ENCODE assay signal across 8 mouse cellular contexts in the genomic region with DNA sequence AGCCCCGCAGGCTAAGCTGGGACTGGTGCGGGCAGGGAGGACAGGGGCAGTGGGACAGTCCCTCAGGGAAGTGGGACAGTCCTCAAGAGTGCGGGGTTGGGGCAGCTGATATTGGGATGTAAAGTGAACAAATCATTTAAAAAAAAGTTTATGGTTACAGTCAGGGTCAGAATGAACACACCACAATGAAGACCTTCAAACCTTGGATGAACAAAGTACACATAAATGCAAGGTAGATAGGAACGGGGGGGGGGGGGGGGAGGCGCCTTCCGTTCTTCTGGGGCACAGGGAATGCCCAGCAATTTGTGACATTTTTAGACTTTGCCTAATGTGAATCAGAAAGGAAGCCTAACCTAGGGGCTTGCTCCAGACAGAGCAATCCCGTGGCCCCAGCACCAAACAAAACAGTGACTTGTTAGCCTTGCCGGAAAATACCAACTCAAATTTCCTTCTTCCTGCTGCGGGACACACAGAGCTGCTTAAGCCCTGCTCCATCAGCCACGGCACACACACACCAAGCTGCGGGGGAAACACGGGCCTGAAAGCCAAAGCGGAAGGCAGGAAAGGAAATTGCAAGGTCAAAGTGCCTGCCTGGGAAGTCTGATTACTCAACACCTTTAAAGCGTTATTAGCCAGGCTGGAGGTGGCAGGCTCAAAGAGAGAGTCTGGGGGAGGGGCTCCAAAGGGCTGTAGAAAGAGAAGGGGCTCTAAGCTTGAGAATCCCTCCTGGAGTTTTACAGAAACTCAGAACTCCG.
A peak's percentile ranks its signal among the peaks of the same experiment; 100 is the strongest.
DNase-seq lines count a peak whose midpoint lies in the region; ATAC-seq and TF ChIP-seq lines count a peak whose summit lies in the region.

No protein-coding gene starts in this region.

- peaks cover 60% of the 10 kb centered on the region for H3K4me1 ChIP-seq in forebrain, embryonic 10.5 days
- H3K4me1 ChIP-seq in forebrain, postnatal 0 days (ENCODE audit: insufficient read depth) = 0 out of 2 replicates have a peak, but pooled peaks cover 3% of the 10 kb centered on the region
- H3K4me1 ChIP-seq in lung, embryonic 14.5 days (ENCODE audit: insufficient read depth) = 0 out of 2 replicates have a peak, but pooled peaks cover 18% of the 10 kb centered on the region
- H3K4me1 ChIP-seq in neural tube, embryonic 15.5 days = peaks cover 19% of the 10 kb centered on the region

- peak; percentile 52 for DNase-seq in forebrain, embryonic 10.5 days (ENCODE audit: extremely low spot score, low spot score)
- DNase-seq in forebrain, postnatal 0 days = no peak
- DNase-seq in heart, adult 11 months = peak; percentile 97
- peak; percentile 76 for DNase-seq in kidney, adult 18-20 months
- peak; percentile 75 for DNase-seq in lung, embryonic 14.5 days
- DNase-seq in layer of hippocampus, postnatal 14 days (ENCODE audit: low spot score in 2 of 2) = no peak
- no peak for DNase-seq in gastrocnemius, postnatal 4 days (ENCODE audit: low spot score in 2 of 2)

- no peak overlapping the region for H3K9ac ChIP-seq in forebrain, postnatal 0 days
- H3K9ac ChIP-seq in lung, embryonic 14.5 days = no peak overlapping the region
- no peak overlapping the region for H3K9ac ChIP-seq in neural tube, embryonic 15.5 days (replicated peaks)

- no peaks in the 10 kb centered on the region for H3K36me3 ChIP-seq in forebrain, embryonic 10.5 days (replicated peaks)
- no peaks in the 10 kb centered on the region for H3K36me3 ChIP-seq in forebrain, postnatal 0 days (ENCODE audit: insufficient read depth)
- no peaks in the 10 kb centered on the region for H3K36me3 ChIP-seq in lung, embryonic 14.5 days (ENCODE audit: insufficient read depth)
- no peaks in the 10 kb centered on the region for H3K36me3 ChIP-seq in neural tube, embryonic 15.5 days

- H3K27ac ChIP-seq in forebrain, embryonic 10.5 days = peak overlapping the region; percentile 83
- H3K27ac ChIP-seq in forebrain, postnatal 0 days (ENCODE audit: low read depth, low read length) = no peak overlapping the region
- H3K27ac ChIP-seq in lung, embryonic 14.5 days (ENCODE audit: low read depth) = no peak overlapping the region
- no peak overlapping the region for H3K27ac ChIP-seq in neural tube, embryonic 15.5 days (replicated peaks)

- peaks cover 4% of the 10 kb centered on the region for H3K27me3 ChIP-seq in forebrain, embryonic 10.5 days (ENCODE audit: poor library complexity, severe bottlenecking)
- no peaks in the 10 kb centered on the region for H3K27me3 ChIP-seq in forebrain, postnatal 0 days (ENCODE audit: insufficient read depth, low read length)
- no peaks in the 10 kb centered on the region for H3K27me3 ChIP-seq in lung, embryonic 14.5 days (ENCODE audit: insufficient read depth, low read length)
- H3K27me3 ChIP-seq in neural tube, embryonic 15.5 days (replicated peaks) = 0 out of 2 replicates have a peak, but pooled peaks cover 6% of the 10 kb centered on the region

- no peak overlapping the region for H3K4me2 ChIP-seq in forebrain, postnatal 0 days (ENCODE audit: low read depth)
- H3K4me2 ChIP-seq in lung, embryonic 14.5 days = peak overlapping the region; percentile 43
- peak overlapping the region; percentile 41 for H3K4me2 ChIP-seq in neural tube, embryonic 15.5 days

- TF ChIP-seq CTCF in forebrain, postnatal 0 days (IDR thresholded peaks at IDR 0.05; ENCODE audit: low read depth) = no peak
- no peak for TF ChIP-seq CTCF in lung, embryonic 14.5 days (IDR thresholded peaks at IDR 0.05; ENCODE audit: low read depth)

- WGBS in forebrain, embryonic 10.5 days = 17% methylated on average over 14 of the region's 15 CpGs
- 25% methylated on average over 15 of the region's 15 CpGs for WGBS in forebrain, postnatal 0 days
- WGBS in lung, embryonic 14.5 days = 15% methylated on average over 15 of the region's 15 CpGs
- 21% methylated on average over 14 of the region's 15 CpGs for WGBS in neural tube, embryonic 15.5 days

- H3K4me3 ChIP-seq in forebrain, embryonic 10.5 days = peak overlapping the region; percentile 34
- H3K4me3 ChIP-seq in forebrain, postnatal 0 days (ENCODE audit: low read depth, low read length) = no peak overlapping the region
- H3K4me3 ChIP-seq in lung, embryonic 14.5 days (ENCODE audit: low read depth, low read length) = no peak overlapping the region
- no peak overlapping the region for H3K4me3 ChIP-seq in neural tube, embryonic 15.5 days (replicated peaks)

- H3K9me3 ChIP-seq in forebrain, embryonic 10.5 days = 0 out of 2 replicates have a peak, but pooled peaks cover 4% of the 10 kb centered on the region
- no peaks in the 10 kb centered on the region for H3K9me3 ChIP-seq in forebrain, postnatal 0 days (ENCODE audit: low read length)
- H3K9me3 ChIP-seq in lung, embryonic 14.5 days (ENCODE audit: low read depth, low read length) = no peaks in the 10 kb centered on the region
- H3K9me3 ChIP-seq in neural tube, embryonic 15.5 days (replicated peaks) = no peaks in the 10 kb centered on the region

- no peak for ATAC-seq in forebrain, postnatal 0 days
- peak; percentile 56; the same call in 1 of the 2 replicates for ATAC-seq in lung, embryonic 14.5 days (ENCODE audit: insufficient read depth)
- ATAC-seq in neural tube, embryonic 15.5 days (ENCODE audit: low FRiP score) = no peak

Comparison
In these comparisons a context has a peak if more than half of its experiments do, and no peak if none do; other contexts are left out.
1. DNase-seq: peak in forebrain, embryonic 10.5 days (single experiment), heart, adult 11 months (single experiment), kidney, adult 18-20 months (single experiment) and lung, embryonic 14.5 days (single experiment); none in forebrain, postnatal 0 days (single experiment), layer of hippocampus, postnatal 14 days (0 of 2) and gastrocnemius, postnatal 4 days (0 of 2).